Comparison of ENCODE assay signal across 22 mouse cellular contexts in genomic region chr12:17539041-17539440, GRCm38 (mm10). TPM values are rescaled to one million over a fixed set of nuclear protein-coding genes. Genes with fewer than 3 reads are reported as not detected.
DNase-seq lines count a peak whose midpoint lies in the region; ATAC-seq and TF ChIP-seq lines count a peak whose summit lies in the region.
"Had no signal": no experiment of that assay in that cellular context is flagged by ENCODE, and none has a peak within 500 bp of the region (broad histone marks: within the 10 kb centered on the region; RNA-seq: fewer than 3 reads in every experiment).

No protein-coding gene starts in this region.

- ATAC-seq in intestine, embryonic 15.5 days, result 0 out of 2 replicates have a peak, but pooled peaks have one; percentile 29
- no peak for ATAC-seq in intestine, postnatal 0 days
- peak; percentile 61 for ATAC-seq in liver, embryonic 14.5 days (ENCODE audit: insufficient read depth)
- ATAC-seq: forebrain, embryonic 13.5 days; hindbrain, embryonic 16.5 days; midbrain, embryonic 13.5 days had no signal

- TF ChIP-seq EP300 in liver, embryonic 14.5 days (IDR thresholded peaks at IDR 0.05; ENCODE audit: low read depth), result peak; percentile 70

- H3K4me2 ChIP-seq in intestine, embryonic 15.5 days (replicated peaks), result no peak overlapping the region
- no peak overlapping the region for H3K4me2 ChIP-seq in intestine, postnatal 0 days (replicated peaks; ENCODE audit: low read depth)
- peak overlapping the region; percentile 96 for H3K4me2 ChIP-seq in liver, embryonic 14.5 days (ENCODE audit: low read depth)
- H3K4me2 ChIP-seq: forebrain, embryonic 13.5 days; heart, embryonic 12.5 days; midbrain, embryonic 13.5 days had no signal

- WGBS in intestine, embryonic 15.5 days, result 62% methylated on average over 6 of the region's 6 CpGs
- 56% methylated on average over 6 of the region's 6 CpGs for WGBS in intestine, postnatal 0 days
- 18% methylated on average over 6 of the region's 6 CpGs for WGBS in liver, embryonic 14.5 days (ENCODE audit: insufficient replicate concordance)
- WGBS in lung, adult 2 months, result 61% methylated on average over 6 of the region's 6 CpGs

- H3K9ac ChIP-seq in intestine, embryonic 15.5 days, result no peak overlapping the region
- no peak overlapping the region for H3K9ac ChIP-seq in intestine, postnatal 0 days (ENCODE audit: low read depth, low read length)
- H3K9ac ChIP-seq in liver, embryonic 14.5 days (replicated peaks), result peak overlapping the region; percentile 78
- H3K9ac ChIP-seq: forebrain, embryonic 13.5 days; heart, embryonic 12.5 days; midbrain, embryonic 13.5 days had no signal

- H3K36me3 ChIP-seq in intestine, embryonic 15.5 days, result no peaks in the 10 kb centered on the region
- H3K36me3 ChIP-seq in intestine, postnatal 0 days (ENCODE audit: control insufficient read depth, insufficient read depth), result no peaks in the 10 kb centered on the region
- peaks cover 3% of the 10 kb centered on the region; the same call in 1 of the 2 replicates for H3K36me3 ChIP-seq in erythroblast, embryonic 14.5 days (ENCODE audit: control insufficient read depth)
- H3K36me3 ChIP-seq in liver, embryonic 14.5 days (replicated peaks; ENCODE audit: control insufficient read depth, insufficient read depth, low read depth), result no peaks in the 10 kb centered on the region
- H3K36me3 ChIP-seq: embryonic facial prominence, embryonic 10.5 days; heart, embryonic 12.5 days; hindbrain, embryonic 10.5 days; midbrain, embryonic 13.5 days had no signal

- H3K4me1 ChIP-seq in intestine, embryonic 15.5 days (replicated peaks), result no peaks in the 10 kb centered on the region
- H3K4me1 ChIP-seq in intestine, postnatal 0 days (replicated peaks; ENCODE audit: control insufficient read depth, insufficient read depth, low read length), result peaks cover 2% of the 10 kb centered on the region; the same call in 1 of the 2 replicates
- H3K4me1 ChIP-seq in erythroblast, embryonic 14.5 days (ENCODE audit: control insufficient read depth), result peaks cover 95% of the 10 kb centered on the region
- H3K4me1 ChIP-seq in liver, embryonic 14.5 days (replicated peaks; ENCODE audit: control insufficient read depth in 2 of 2, insufficient read depth in 2 of 2, low read length in 1 of 2), result peaks cover 69 to 70% of the 10 kb centered on the region in 2 experiments
- peaks cover 2% of the 10 kb centered on the region; the same call in 1 of the 2 replicates for H3K4me1 ChIP-seq in lung, adult 2 months (ENCODE audit: control insufficient read depth, insufficient read depth, low read length)
- H3K4me1 ChIP-seq: heart, embryonic 12.5 days; midbrain, embryonic 13.5 days had no signal

- H3K27ac ChIP-seq in intestine, embryonic 15.5 days, result no peak overlapping the region
- no peak overlapping the region for H3K27ac ChIP-seq in intestine, postnatal 0 days (ENCODE audit: low read depth, low read length)
- peak overlapping the region; percentile 90 for H3K27ac ChIP-seq in liver, embryonic 14.5 days
- H3K27ac ChIP-seq: embryonic facial prominence, embryonic 10.5 days; forebrain, embryonic 13.5 days; hindbrain, embryonic 10.5 days; midbrain, embryonic 13.5 days had no signal

- no peaks in the 10 kb centered on the region for H3K27me3 ChIP-seq in intestine, embryonic 15.5 days (replicated peaks)
- no peaks in the 10 kb centered on the region for H3K27me3 ChIP-seq in intestine, postnatal 0 days (replicated peaks; ENCODE audit: control insufficient read depth, insufficient read depth, low read length)
- H3K27me3 ChIP-seq in erythroblast, embryonic 14.5 days (ENCODE audit: control insufficient read depth), result no peaks in the 10 kb centered on the region
- no peaks in the 10 kb centered on the region for H3K27me3 ChIP-seq in liver, embryonic 14.5 days (ENCODE audit: control insufficient read depth, insufficient read depth, low read length)
- H3K27me3 ChIP-seq: forebrain, embryonic 13.5 days; heart, embryonic 12.5 days; midbrain, embryonic 13.5 days had no signal

- no peak for DNase-seq in liver, embryonic 14.5 days (ENCODE audit: low read depth in 3 of 3, low spot score in 3 of 3)
- no peak for DNase-seq in gastrocnemius, adult 18-20 months (ENCODE audit: low spot score)
- DNase-seq in urinary bladder, postnatal 14 days (ENCODE audit: low spot score), result no peak
- no peak for DNase-seq in lung, adult 2 months
- DNase-seq: adrenal gland, postnatal 14 days; cerebellum, adult 11 months; cerebellum, adult 9-11 months; heart, adult 11 months; heart, postnatal 10 days; kidney, postnatal 4 days; lung, adult 18-20 months; lung, postnatal 14 days; thymus, postnatal 25 days had no signal

- TF ChIP-seq POLR2A in lung, adult 2 months (IDR thresholded peaks at IDR 0.05; ENCODE audit: borderline replicate concordance, extremely low read depth, low read depth, low read length), result no peak

- no peak for TF ChIP-seq CTCF in intestine, postnatal 0 days (IDR thresholded peaks at IDR 0.05; ENCODE audit: low read depth)
- TF ChIP-seq CTCF in liver, embryonic 14.5 days (IDR thresholded peaks at IDR 0.05; ENCODE audit: low read depth), result no peak
- no peak for TF ChIP-seq CTCF in lung, adult 2 months (IDR thresholded peaks at IDR 0.05; ENCODE audit: insufficient read depth, low read length)

- no peaks in the 10 kb centered on the region for H3K9me3 ChIP-seq in intestine, embryonic 15.5 days
- no peaks in the 10 kb centered on the region for H3K9me3 ChIP-seq in intestine, postnatal 0 days (ENCODE audit: control insufficient read depth)
- no peaks in the 10 kb centered on the region for H3K9me3 ChIP-seq in erythroblast, embryonic 14.5 days (ENCODE audit: control insufficient read depth, low read length)
- H3K9me3 ChIP-seq in liver, embryonic 14.5 days (ENCODE audit: control insufficient read depth, low read length), result no peaks in the 10 kb centered on the region
- H3K9me3 ChIP-seq: embryonic facial prominence, embryonic 10.5 days; forebrain, embryonic 13.5 days; heart, embryonic 12.5 days; hindbrain, embryonic 10.5 days; midbrain, embryonic 13.5 days had no signal

- no peak overlapping the region for H3K4me3 ChIP-seq in intestine, embryonic 15.5 days (replicated peaks)
- H3K4me3 ChIP-seq in intestine, postnatal 0 days (ENCODE audit: low read depth, low read length), result no peak overlapping the region
- H3K4me3 ChIP-seq in erythroblast, embryonic 14.5 days (replicated peaks), result peak overlapping the region; percentile 71
- peak overlapping the region; percentile 52 to 61 for H3K4me3 ChIP-seq in liver, embryonic 14.5 days (ENCODE audit: insufficient read depth in 1 of 2, low read depth in 2 of 2, low read length in 2 of 2)
- H3K4me3 ChIP-seq in lung, adult 2 months (replicated peaks; ENCODE audit: extremely low read depth, low read depth, low read length), result no peak overlapping the region
- H3K4me3 ChIP-seq: embryonic facial prominence, embryonic 10.5 days; forebrain, embryonic 13.5 days; heart, embryonic 12.5 days; hindbrain, embryonic 10.5 days; midbrain, embryonic 13.5 days had no signal

RNA-seq across cellular contexts. Expression of gene Odc1, which starts 5.6 kb away (rescaled TPM):
- 203 and 216 TPM in 2 replicates for polyA plus RNA-seq in intestine, embryonic 15.5 days (2015; fragmentation: Nextera tagmentation; extraction: Ambion mirVana)
- 86.7 and 87.8 TPM in 2 replicates for polyA plus RNA-seq in intestine, postnatal 0 days (2015; fragmentation: Nextera tagmentation; extraction: Ambion mirVana)
- polyA plus RNA-seq in erythroblast, embryonic 14.5 days (2012), result 36.4 and 44.9 TPM in 2 replicates
- 367 and 457 TPM in 2 replicates for polyA plus RNA-seq in liver, embryonic 14.5 days (2012; rRNA removed)
- polyA plus RNA-seq in liver, embryonic 14.5 days (2014; fragmentation: Nextera tagmentation; extraction: Ambion mirVana), result 444 and 509 TPM in 2 replicates
- 100 to 1,000 TPM; 113 to 121 TPM for total RNA-seq in gastrocnemius, adult 18-20 months (2021)
- polyA plus RNA-seq in lung, adult 2 months (2012; rRNA removed), result 48.1 and 59.5 TPM in 2 replicates

Comparison
In these comparisons a context has a peak if more than half of its experiments do, and no peak if none do; other contexts are left out.
1. H3K4me3 ChIP-seq: peak in erythroblast, embryonic 14.5 days (single experiment) and liver, embryonic 14.5 days (2 of 2); none in intestine, embryonic 15.5 days (single experiment), intestine, postnatal 0 days (single experiment) and lung, adult 2 months (single experiment).